Mouse (Mus musculus): ENCODE results near the gene Zfp385a. TPM values are rescaled to one million over a fixed set of nuclear protein-coding genes. Genes with fewer than 3 reads are reported as not detected.

Zfp385a gene
- total and polyA plus RNA-seq, 3 experiments: 4.4 to 54.0 TPM; not detected in 1

DNA sequence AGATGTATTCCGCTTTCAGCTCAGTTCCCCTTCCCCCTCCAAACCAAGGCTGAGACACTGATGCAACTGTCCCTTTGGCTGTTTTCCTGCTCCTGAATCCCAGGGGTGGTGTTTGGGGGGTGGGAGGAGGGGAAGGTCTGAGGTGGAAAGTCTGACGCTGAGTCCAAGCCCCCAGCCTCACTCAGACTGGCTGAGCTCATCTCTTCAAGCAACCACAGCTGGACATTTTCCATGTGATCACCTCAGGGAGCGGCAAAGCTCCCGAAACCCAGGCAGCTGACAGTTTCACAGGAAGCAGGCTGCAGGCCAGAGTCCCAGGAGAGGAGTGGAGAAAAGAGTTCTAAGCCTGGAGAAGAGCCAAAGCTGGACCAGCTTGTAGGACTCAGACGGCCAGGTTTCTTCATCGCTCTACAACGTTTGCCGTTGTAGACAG lies 37.0 kb upstream of the Zfp385a start (continued):
- TF ChIP-seq MYC (IDR thresholded peaks at IDR 0.05; ENCODE audit: low read depth, low read length): no peak

GRCm38 (mm10) chr15:103375112-103375800 lies 35.4 kb upstream of the Zfp385a start:
- H3K9me3 ChIP-seq (replicated peaks; ENCODE audit: insufficient read depth, low read length): no peaks in the 10 kb centered on the region
- H3K36me3 ChIP-seq (ENCODE audit: control insufficient read depth in 1 of 2, insufficient read depth in 2 of 2, low read length in 2 of 2): no peaks in the 10 kb centered on the region
- TF ChIP-seq ZNF384 (IDR thresholded peaks at IDR 0.05; ENCODE audit: low read depth, low read length): no peak
- TF ChIP-seq BHLHE40 (IDR thresholded peaks at IDR 0.05; ENCODE audit: borderline replicate concordance, low read depth, low read length): no peak
- no peak for TF ChIP-seq CHD2 (IDR thresholded peaks at IDR 0.05; ENCODE audit: low read length)
- no peak for TF ChIP-seq CHD1 (IDR thresholded peaks at IDR 0.05; ENCODE audit: low read depth, low read length)
- TF ChIP-seq GATA1 (IDR thresholded peaks at IDR 0.05; ENCODE audit: low read depth, low read length): no peak
- TF ChIP-seq MYC (IDR thresholded peaks at IDR 0.05; ENCODE audit: low read depth, low read length): no peak
- TF ChIP-seq TCF12 (IDR thresholded peaks at IDR 0.05; ENCODE audit: low read depth, low read length): no peak
- TF ChIP-seq NELFE (IDR thresholded peaks at IDR 0.05; ENCODE audit: low read depth, low read length): no peak
- TF ChIP-seq ZKSCAN1 (IDR thresholded peaks at IDR 0.05; ENCODE audit: low read depth, low read length): no peak
- TF ChIP-seq USF1 (IDR thresholded peaks at IDR 0.05; ENCODE audit: low read depth, low read length): no peak
- no peak for TF ChIP-seq ZMIZ1 (IDR thresholded peaks at IDR 0.05; ENCODE audit: low read depth, low read length)
- no peak for TF ChIP-seq MAZ (IDR thresholded peaks at IDR 0.05; ENCODE audit: low read depth, low read length)
- TF ChIP-seq RCOR1 (IDR thresholded peaks at IDR 0.05; ENCODE audit: low read depth, low read length): no peak
- TF ChIP-seq E2F4 (IDR thresholded peaks at IDR 0.05; ENCODE audit: borderline replicate concordance, low read depth, low read length): no peak
- TF ChIP-seq MXI1 (IDR thresholded peaks at IDR 0.05; ENCODE audit: low read depth, low read length): no peak
- TF ChIP-seq SMC3 (IDR thresholded peaks at IDR 0.05; ENCODE audit: low read depth, low read length): no peak
- TF ChIP-seq KAT2A (conservative IDR thresholded peaks at IDR 0.05; ENCODE audit: low read depth, low read length): no peak
- no peak for TF ChIP-seq TAL1 (IDR thresholded peaks at IDR 0.05; ENCODE audit: low read length)
- no peak overlapping the region for H3K4me3 ChIP-seq (ENCODE audit: control insufficient read depth in 1 of 2, insufficient read depth in 1 of 2, low read depth in 2 of 2, low read length in 2 of 2)
- H3K9ac ChIP-seq (ENCODE audit: control insufficient read depth, low read depth, low read length, poor library complexity, severe bottlenecking): no peak overlapping the region
- DNase-seq (ENCODE audit: low read depth, low spot score): no peak
- no peaks in the 10 kb centered on the region for H3K79me2 ChIP-seq (ENCODE audit: control insufficient read depth, insufficient read depth, low read length, poor library complexity)
- no peak overlapping the region for H3K27ac ChIP-seq (ENCODE audit: control insufficient read depth, low read depth, low read length)
- H3K27me3 ChIP-seq (ENCODE audit: control insufficient read depth in 1 of 2, insufficient read depth in 2 of 2, low read length in 2 of 2): no peaks in the 10 kb centered on the region
- H3K4me1 ChIP-seq (ENCODE audit: control insufficient read depth in 1 of 2, insufficient read depth in 2 of 2, low read length in 2 of 2): no peaks in the 10 kb centered on the region

DNA sequence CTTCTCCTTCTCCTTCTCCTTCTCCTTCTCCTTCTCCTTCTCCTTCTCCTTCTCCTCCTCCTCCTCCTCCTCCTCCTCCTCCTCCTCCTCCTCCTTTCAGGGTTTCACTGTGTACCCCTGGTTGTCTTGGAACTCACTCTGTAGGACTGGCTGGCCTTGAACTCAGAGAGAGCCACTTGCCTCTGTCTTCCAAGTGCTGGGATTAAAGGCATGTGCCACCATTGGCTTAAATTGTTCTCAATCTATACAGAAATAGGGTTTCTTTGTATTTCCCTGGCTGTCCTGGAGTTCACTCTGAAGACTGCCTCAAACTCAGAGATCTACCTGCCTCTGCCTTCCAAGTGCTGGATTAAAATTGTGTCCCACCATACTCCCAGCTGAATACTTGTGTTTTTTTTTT lies 32.6 kb upstream of the Zfp385a start:
- Histone ChIP-seq H3K4me3 (ENCODE audit: control insufficient read depth in 1 of 2, insufficient read depth in 1 of 2, low read depth in 2 of 2, low read length in 2 of 2) (no peak overlapping the region), H3K4me1 (ENCODE audit: control insufficient read depth in 1 of 2, insufficient read depth in 2 of 2, low read length in 2 of 2) (peaks cover under 1 to 12% of the 10 kb centered on the region in 2 experiments; a peak in 3 of 4 replicates)
- TF ChIP-seq TAL1 (IDR thresholded peaks at IDR 0.05; ENCODE audit: low read length): no peak
- TF ChIP-seq ZMIZ1 (IDR thresholded peaks at IDR 0.05; ENCODE audit: low read depth, low read length): no peak
- no peak for TF ChIP-seq USF1 (IDR thresholded peaks at IDR 0.05; ENCODE audit: low read depth, low read length)
- TF ChIP-seq UBTF (IDR thresholded peaks at IDR 0.05; ENCODE audit: borderline replicate concordance, insufficient read depth, low read depth, low read length): no peak
- TF ChIP-seq ZNF384 (IDR thresholded peaks at IDR 0.05; ENCODE audit: low read depth, low read length): no peak
- TF ChIP-seq SMC3 (IDR thresholded peaks at IDR 0.05; ENCODE audit: low read depth, low read length): no peak
- no peak for TF ChIP-seq RAD21 (IDR thresholded peaks at IDR 0.05; ENCODE audit: low read depth, low read length)
- TF ChIP-seq ZC3H11A (IDR thresholded peaks at IDR 0.05; ENCODE audit: low read depth, low read length): no peak
- TF ChIP-seq POLR2AphosphoS2 (IDR thresholded peaks at IDR 0.05; ENCODE audit: low read length): no peak
- no peak for TF ChIP-seq USF2 (IDR thresholded peaks at IDR 0.05; ENCODE audit: borderline replicate concordance in 1 of 2, insufficient read depth in 1 of 2, low read depth in 1 of 2, low read length in 2 of 2)
- no peak for TF ChIP-seq MAX (IDR thresholded peaks at IDR 0.05; ENCODE audit: low read length)
- TF ChIP-seq TCF12 (IDR thresholded peaks at IDR 0.05; ENCODE audit: low read depth, low read length): no peak
- no peak for TF ChIP-seq RCOR1 (IDR thresholded peaks at IDR 0.05; ENCODE audit: low read depth, low read length)
- TF ChIP-seq POLR2A (IDR thresholded peaks at IDR 0.05; ENCODE audit: control insufficient read depth in 1 of 2, insufficient read depth in 1 of 2, low read depth in 1 of 2, low read length in 2 of 2, poor library complexity in 1 of 2): no peak
- no peak for TF ChIP-seq ETS1 (IDR thresholded peaks at IDR 0.05; ENCODE audit: low read depth, low read length)
- no peak for TF ChIP-seq CHD1 (IDR thresholded peaks at IDR 0.05; ENCODE audit: low read depth, low read length)
- no peak for TF ChIP-seq MYB (IDR thresholded peaks at IDR 0.05; ENCODE audit: low read depth, low read length)
- TF ChIP-seq MAFK (IDR thresholded peaks at IDR 0.05; ENCODE audit: borderline replicate concordance, low read depth, low read length): no peak
- no peak for TF ChIP-seq CHD2 (IDR thresholded peaks at IDR 0.05; ENCODE audit: low read length)
- TF ChIP-seq GATA1 (IDR thresholded peaks at IDR 0.05; ENCODE audit: low read depth, low read length): no peak

More for the DNA sequence above, 32.6 kb upstream of the Zfp385a start:
- no peaks in the 10 kb centered on the region for H3K79me2 ChIP-seq (ENCODE audit: control insufficient read depth, insufficient read depth, low read length, poor library complexity)
- no peaks in the 10 kb centered on the region for H3K9me3 ChIP-seq (replicated peaks; ENCODE audit: insufficient read depth, low read length)
- peaks cover 0 to 4% of the 10 kb centered on the region in 2 experiments; a peak in 2 of 4 replicates for H3K36me3 ChIP-seq (ENCODE audit: control insufficient read depth in 1 of 2, insufficient read depth in 2 of 2, low read length in 2 of 2)
- no peak overlapping the region for H3K9ac ChIP-seq (ENCODE audit: control insufficient read depth, low read depth, low read length, poor library complexity, severe bottlenecking)
- no peak for DNase-seq (ENCODE audit: low read depth, low spot score)
- H3K27me3 ChIP-seq (ENCODE audit: control insufficient read depth in 1 of 2, insufficient read depth in 2 of 2, low read length in 2 of 2): no peaks in the 10 kb centered on the region
- H3K27ac ChIP-seq (ENCODE audit: control insufficient read depth, low read depth, low read length): no peak overlapping the region

Measured in MEL (cell line).